ENCODE assay signal across 8 mouse cellular contexts in genomic region chr15:89499784-89500220, GRCm38 (mm10). TPM values are rescaled to one million over a fixed set of nuclear protein-coding genes. Genes with fewer than 3 reads are reported as not detected.
DNase-seq lines count a peak whose midpoint lies in the region; ATAC-seq and TF ChIP-seq lines count a peak whose summit lies in the region.

No protein-coding gene starts in this region.

- ATAC-seq in heart, embryonic 16.5 days (replicated peaks; ENCODE audit: extremely low read depth, insufficient read depth, low FRiP score): peak; percentile 47
- peak; percentile 79 for ATAC-seq in midbrain, embryonic 14.5 days (ENCODE audit: low FRiP score, low TSS enrichment)
- no peak for ATAC-seq in monocyte, adult 5-6 weeks (replicated peaks; ENCODE audit: insufficient number of reproducible peaks, low FRiP score, low TSS enrichment, poor library complexity, severe bottlenecking)

- no peaks in the 10 kb centered on the region for H3K79me2 ChIP-seq in C2C12 (ENCODE audit: control insufficient read depth, insufficient read depth)

- H3K36me3 ChIP-seq in C2C12 (ENCODE audit: control insufficient read depth, insufficient read depth) (no peaks in the 10 kb centered on the region), E14TG2a.4 (ENCODE audit: insufficient read depth, low read length) (peaks cover 16% of the 10 kb centered on the region)
- no peaks in the 10 kb centered on the region for H3K36me3 ChIP-seq in heart, embryonic 16.5 days (ENCODE audit: control insufficient read depth, insufficient read depth)
- H3K36me3 ChIP-seq in midbrain, embryonic 14.5 days (ENCODE audit: control insufficient read depth, insufficient read depth, low read length): peaks cover 13% of the 10 kb centered on the region; the same call in 1 of the 2 replicates

- peak; percentile 89 for DNase-seq in embryo, embryonic 10.5 days (ENCODE audit: low spot score)
- peak; percentile 58 to 71 for DNase-seq in layer of hippocampus, postnatal 25 days (ENCODE audit: extremely low spot score in 1 of 2, low spot score in 1 of 2)
- peak; percentile 92 for DNase-seq in midbrain, embryonic 14.5 days
- peak; percentile 14 to 33 for DNase-seq in thymus, postnatal 10 days (ENCODE audit: low spot score in 2 of 2)

- H3K79me3 ChIP-seq in C2C12 (ENCODE audit: low read depth): no peaks in the 10 kb centered on the region

- peak overlapping the region; percentile 79 for H3K4me2 ChIP-seq in heart, embryonic 16.5 days (ENCODE audit: low read depth, low read length)
- H3K4me2 ChIP-seq in midbrain, embryonic 14.5 days (ENCODE audit: low read length): peak overlapping the region; percentile 90

- H3ac ChIP-seq in C2C12 (ENCODE audit: control insufficient read depth, insufficient read length, low read depth): peak overlapping the region; percentile 37

- TF ChIP-seq CTCF in C2C12 (IDR thresholded peaks at IDR 0.05; ENCODE audit: control insufficient read depth, insufficient read depth, insufficient read length): no peak
- TF ChIP-seq CTCF in E14TG2a.4 (conservative IDR thresholded peaks at IDR 0.05; ENCODE audit: low read length): no peak

- peak overlapping the region; percentile 18 for H3K4me3 ChIP-seq in C2C12 (ENCODE audit: insufficient read depth, poor library complexity, severe bottlenecking)
- H3K4me3 ChIP-seq in E14TG2a.4 (replicated peaks; ENCODE audit: low read length): peak overlapping the region; percentile 91
- peak overlapping the region; percentile 75 for H3K4me3 ChIP-seq in heart, embryonic 16.5 days (ENCODE audit: low read length)
- peak overlapping the region; percentile 73 for H3K4me3 ChIP-seq in midbrain, embryonic 14.5 days (replicated peaks; ENCODE audit: low read depth, low read length)

- 0 out of 2 replicates have a peak overlapping the region, but pooled peaks have one; percentile 12 for H3K27ac ChIP-seq in heart, embryonic 16.5 days (ENCODE audit: low read length)
- peak overlapping the region; percentile 78 for H3K27ac ChIP-seq in midbrain, embryonic 14.5 days (replicated peaks; ENCODE audit: low read depth, low read length)

- 1% methylated on average over 38 of the region's 60 CpGs for WGBS in heart, embryonic 16.5 days
- WGBS in midbrain, embryonic 14.5 days: under 1% methylated on average over 57 of the region's 60 CpGs

- peak overlapping the region; percentile 75 for H3K9ac ChIP-seq in heart, embryonic 16.5 days (ENCODE audit: low read length)
- peak overlapping the region; percentile 79 for H3K9ac ChIP-seq in midbrain, embryonic 14.5 days (replicated peaks; ENCODE audit: low read length)

- H3K9me3 ChIP-seq in E14TG2a.4 (ENCODE audit: low read length): no peaks in the 10 kb centered on the region
- H3K9me3 ChIP-seq in heart, embryonic 16.5 days (replicated peaks; ENCODE audit: control insufficient read depth, low read length): no peaks in the 10 kb centered on the region
- no peaks in the 10 kb centered on the region for H3K9me3 ChIP-seq in midbrain, embryonic 14.5 days (ENCODE audit: control insufficient read depth, low read length)

- peaks cover 13% of the 10 kb centered on the region for H3K27me3 ChIP-seq in C2C12 (ENCODE audit: control insufficient read depth, insufficient read depth, insufficient read length)
- H3K27me3 ChIP-seq in E14TG2a.4 (ENCODE audit: insufficient read depth, low read length): peaks cover 55% of the 10 kb centered on the region
- H3K27me3 ChIP-seq in heart, embryonic 16.5 days (ENCODE audit: control insufficient read depth, insufficient read depth, low read length): peaks cover 37% of the 10 kb centered on the region
- H3K27me3 ChIP-seq in midbrain, embryonic 14.5 days (ENCODE audit: control insufficient read depth, insufficient read depth, low read length): peaks cover 11% of the 10 kb centered on the region; the same call in 1 of the 2 replicates

- peaks cover 61% of the 10 kb centered on the region for H3K4me1 ChIP-seq in E14TG2a.4 (replicated peaks; ENCODE audit: low read depth, low read length)
- peaks cover 6% of the 10 kb centered on the region for H3K4me1 ChIP-seq in heart, embryonic 16.5 days (ENCODE audit: control insufficient read depth, insufficient read depth, low read length)
- H3K4me1 ChIP-seq in midbrain, embryonic 14.5 days (ENCODE audit: control insufficient read depth, insufficient read depth, low read length): peaks cover 16% of the 10 kb centered on the region

TF ChIP-seq in C2C12, 6 proteins besides CTCF, POLR2A, EP300 and RAD21:
- TF ChIP-seq CEBPB (IDR thresholded peaks at IDR 0.05; ENCODE audit: low read depth): no peak
- TF ChIP-seq FOSL1 (IDR thresholded peaks at IDR 0.05; ENCODE audit: insufficient read depth, low read length, poor library complexity, severe bottlenecking): no peak
- TF ChIP-seq MYOG (IDR thresholded peaks at IDR 0.05; ENCODE audit: control insufficient read depth, extremely low read depth, insufficient read length): no peak
- TF ChIP-seq USF1 (IDR thresholded peaks at IDR 0.05; ENCODE audit: low read depth): no peak
- TF ChIP-seq MYOD1 (IDR thresholded peaks at IDR 0.05; ENCODE audit: control insufficient read depth, insufficient read length, low read depth): no peak
- TF ChIP-seq MAX (IDR thresholded peaks at IDR 0.05): no peak

RNA-seq across cellular contexts. Expression of gene Shank3, which starts 0.4 kb away (rescaled TPM):
- polyA plus RNA-seq in C2C12 (2012; fragmentation: generic; extraction: Trizol): 4.0 TPM
- polyA plus RNA-seq in heart, embryonic 16.5 days (2015; fragmentation: Nextera tagmentation; extraction: Ambion mirVana): 1.6 and 2.0 TPM in 2 replicates
- total RNA-seq in layer of hippocampus, postnatal 25 days (2021): 100 to 1,000 TPM; 235 to 265 TPM
- 9.9 and 11.5 TPM in 2 replicates for polyA plus RNA-seq in midbrain, embryonic 14.5 days (2014; fragmentation: Nextera tagmentation; extraction: Ambion mirVana)
- not detected in 3 replicates for total RNA-seq in monocyte, adult 5-6 weeks (2017)

RNA-seq across cellular contexts. Expression of gene Arsa, which starts 22.6 kb away (rescaled TPM):
- polyA plus RNA-seq in C2C12 (2012; fragmentation: generic; extraction: Trizol): 22.3 TPM
- polyA plus RNA-seq in heart, embryonic 16.5 days (2015; fragmentation: Nextera tagmentation; extraction: Ambion mirVana): 15.9 and 17.3 TPM in 2 replicates
- total RNA-seq in layer of hippocampus, postnatal 25 days (2021): 10 to 100 TPM; 29.4 to 29.6 TPM
- polyA plus RNA-seq in midbrain, embryonic 14.5 days (2014; fragmentation: Nextera tagmentation; extraction: Ambion mirVana): 16.0 and 21.7 TPM in 2 replicates
- 11.2 to 12.6 TPM (median 11.7 TPM) in 3 replicates for total RNA-seq in monocyte, adult 5-6 weeks (2017)

RNA-seq across cellular contexts. Expression of gene Mapk8ip2, which starts 46.1 kb away (rescaled TPM):
- polyA plus RNA-seq in C2C12 (2012; fragmentation: generic; extraction: Trizol): not detected
- polyA plus RNA-seq in heart, embryonic 16.5 days (2015; fragmentation: Nextera tagmentation; extraction: Ambion mirVana): 0.11 and 0.29 TPM in 2 replicates
- total RNA-seq in layer of hippocampus, postnatal 25 days (2021): 100 to 1,000 TPM; 242 to 243 TPM
- 57.6 and 61.6 TPM in 2 replicates for polyA plus RNA-seq in midbrain, embryonic 14.5 days (2014; fragmentation: Nextera tagmentation; extraction: Ambion mirVana)
- not detected in 3 replicates for total RNA-seq in monocyte, adult 5-6 weeks (2017)

Comparison
In these comparisons a context has a peak if more than half of its experiments do, and no peak if none do; other contexts are left out.
1. H3K4me3 ChIP-seq: peak in every context shown above with its lines; median percentile 91 in E14TG2a.4; 75 in heart, embryonic 16.5 days; 73 in midbrain, embryonic 14.5 days; 18 in C2C12.
2. DNase-seq: peak in every context shown above with its lines; median percentile 92 in midbrain, embryonic 14.5 days; 89 in embryo, embryonic 10.5 days; 64 in layer of hippocampus, postnatal 25 days; 24 in thymus, postnatal 10 days.
3. RNA of gene Mapk8ip2, which starts 46.1 kb away (polyA plus RNA-seq): 57.6 to 61.6 TPM in midbrain, embryonic 14.5 days; 0.11 to 0.29 TPM in heart, embryonic 16.5 days and not detected in C2C12 (single experiment); every median in the first group is over 10 times any median in the second.